Mouse (Mus musculus) hindbrain, embryonic 12.5 days (tissue): ENCODE measurements around the gene Apom. TPM values are rescaled to one million over a fixed set of nuclear protein-coding genes. Genes with fewer than 3 reads are reported as not detected.

ENCODE experiments used
- ATAC-seq: fragments of 200-750 bp; cut with Nextera tagmentation; 2 replicates; pipeline ENCODE4 v1.8.0; 2017; ENCODE audit warnings: moderate TSS enrichment; ENCODE audit not compliant: low FRiP score
- H3K27ac ChIP-seq: fragments of 300-500 bp; sonication (generic); 2 replicates; pipeline ENCODE4 v1.5.1; 2016; ENCODE audit warnings: mild to moderate bottlenecking
- H3K27me3 ChIP-seq: fragments of 300-500 bp; sonication (generic); 2 replicates; pipeline ENCODE4 v1.6.1; 2016; ENCODE audit warnings: mild to moderate bottlenecking
- H3K36me3 ChIP-seq: fragments of 300-500 bp; sonication (generic); 2 replicates; pipeline ENCODE4 v1.6.1; 2016; ENCODE audit warnings: mild to moderate bottlenecking
- H3K4me1 ChIP-seq: fragments of 300-500 bp; sonication (generic); 2 replicates; pipeline ENCODE4 v1.6.1; 2016
- H3K4me2 ChIP-seq: fragments of 300-500 bp; sonication (generic); replicated peaks from 2 replicates; pipeline ENCODE4 v1.6.1; 2016; ENCODE audit warnings: mild to moderate bottlenecking
- H3K4me3 ChIP-seq: fragments of 300-500 bp; sonication (generic); 2 replicates; pipeline ENCODE4 v1.5.1; 2016; ENCODE audit warnings: mild to moderate bottlenecking
- H3K9ac ChIP-seq: fragments of 300-500 bp; sonication (generic); 2 replicates; pipeline ENCODE4 v1.6.1; 2016; ENCODE audit warnings: mild to moderate bottlenecking, moderate library complexity
- H3K9me3 ChIP-seq: fragments of 300-500 bp; sonication (generic); replicated peaks from 2 replicates; pipeline ENCODE4 v1.6.1; 2016; ENCODE audit warnings: mild to moderate bottlenecking
- WGBS: fragments of 180-500 bp; shearing (Covaris S2); methylation state at CpG from one replicate; pipeline ENCODE4 v1.1.7; 2016; 5-methylcytosine and 5-hydroxymethylcytosine counted together
- polyA plus RNA-seq: library from polyadenylated mRNA; unstranded; fragments of >200 nt; fragmentation: Nextera tagmentation; extraction: Ambion mirVana; gene quantifications from 2 replicates; pipeline ENCODE4 v1.2.1, GENCODE M21; 2016

The Apom gene
- polyA plus RNA-seq = 0.39 TPM in 1 of 2 replicates, not detected in the other

DNA sequence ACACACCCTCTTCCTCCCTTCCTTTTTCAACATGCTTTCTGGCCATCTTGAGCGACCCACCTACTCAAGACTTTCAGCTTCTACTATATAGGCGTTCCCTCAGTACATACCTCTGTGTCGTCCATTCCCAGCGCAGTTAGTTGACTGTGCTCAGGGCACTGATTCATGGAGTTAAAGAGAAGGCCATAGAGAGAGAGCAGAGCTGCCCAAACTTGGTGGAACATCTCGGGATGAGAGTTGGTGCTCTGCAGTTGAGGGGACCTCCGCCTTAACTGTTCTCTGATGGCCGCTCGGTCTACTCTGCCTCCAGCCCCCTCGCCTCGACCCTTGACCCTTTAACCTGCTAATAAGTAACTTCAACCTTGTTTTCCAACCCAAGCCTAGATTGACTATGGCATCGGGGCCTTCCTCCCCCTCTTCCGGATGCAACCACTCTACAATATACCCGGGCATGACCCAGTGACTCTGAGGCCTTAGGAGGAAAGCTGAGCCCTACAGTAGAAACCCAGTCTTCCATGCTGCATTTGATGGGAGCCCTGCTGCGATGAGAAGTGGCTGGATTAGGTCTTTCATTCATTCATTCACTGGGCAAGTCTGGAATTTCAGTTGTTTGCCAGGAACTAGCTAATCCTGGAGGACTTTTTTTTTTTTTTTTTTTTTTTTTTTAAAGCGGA, at the start of gene Apom:
TSS of gene Apom (minus strand) at position 551 of the 674 bp plus-strand sequence.
- peaks cover 8% of the 10 kb centered on the region; the same call in 1 of the 2 replicates for H3K36me3 ChIP-seq
- no peak within 1 kb of the TSS for H3K4me3 ChIP-seq
- no peak within 1 kb of the TSS for H3K9ac ChIP-seq
- H3K27ac ChIP-seq = no peak within 1 kb of the TSS
- peaks cover 24% of the 10 kb centered on the region for H3K4me1 ChIP-seq
- no peaks in the 10 kb centered on the region for H3K9me3 ChIP-seq
- ATAC-seq = no peak
- no peak within 1 kb of the TSS for H3K4me2 ChIP-seq
- WGBS = 82% methylated on average over 15 of the region's 15 CpGs
- no peaks in the 10 kb centered on the region for H3K27me3 ChIP-seq

DNA sequence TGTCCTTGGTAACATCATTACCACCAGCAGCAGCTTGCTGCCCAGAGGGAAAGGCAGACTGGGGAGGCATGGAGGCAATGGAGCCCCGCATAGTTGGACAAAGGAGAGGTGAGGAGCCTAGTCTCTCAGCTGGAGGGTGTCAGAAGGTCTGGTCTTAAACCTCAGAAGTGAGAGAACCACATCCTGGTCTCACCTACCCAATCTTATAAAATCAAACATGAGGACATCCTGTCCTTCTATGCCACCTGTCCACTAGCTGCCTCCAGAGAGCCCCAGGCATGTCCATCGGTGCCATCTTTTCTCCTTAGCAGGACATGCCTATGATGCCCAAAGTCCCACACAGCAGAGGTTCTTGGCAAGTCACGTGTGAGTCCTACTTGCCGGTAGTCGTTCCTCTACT, 48.2 kb upstream of the Apom start:
- Histone ChIP-seq H3K27ac (no peak overlapping the region), H3K9me3 (no peaks in the 10 kb centered on the region), H3K4me2 (no peak overlapping the region), H3K27me3 (0 out of 2 replicates have a peak, but pooled peaks cover 2% of the 10 kb centered on the region), H3K4me1 (no peaks in the 10 kb centered on the region), H3K36me3 (no peaks in the 10 kb centered on the region), H3K4me3 (no peak overlapping the region), H3K9ac (no peak overlapping the region)
- 91% methylated on average over 5 of the region's 5 CpGs for WGBS
- ATAC-seq = no peak

DNA sequence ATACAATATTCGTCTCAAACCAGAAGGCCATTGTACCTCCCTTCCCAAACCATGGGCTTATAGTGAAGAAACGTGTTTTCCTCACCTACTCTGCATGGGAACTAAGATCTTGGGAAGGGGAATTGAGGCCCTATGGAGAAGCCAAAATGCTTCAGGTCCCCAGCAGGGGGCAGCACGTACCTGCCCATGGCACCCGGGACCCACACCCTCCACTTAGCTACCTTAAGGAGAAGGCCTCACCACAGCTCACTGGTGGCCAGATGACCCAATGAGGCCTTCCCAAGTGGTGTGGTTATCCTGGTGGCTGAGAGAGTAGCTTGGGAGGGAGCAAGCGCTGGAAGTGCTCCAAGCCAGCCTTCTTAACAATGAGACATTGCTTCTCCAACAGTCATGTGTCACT, 46.7 kb upstream of the Apom start:
- Histone ChIP-seq H3K4me2 (no peak overlapping the region), H3K27ac (no peak overlapping the region), H3K4me3 (no peak overlapping the region), H3K27me3 (0 out of 2 replicates have a peak, but pooled peaks cover 1% of the 10 kb centered on the region), H3K9me3 (no peaks in the 10 kb centered on the region), H3K4me1 (no peaks in the 10 kb centered on the region), H3K9ac (no peak overlapping the region), H3K36me3 (no peaks in the 10 kb centered on the region)
- 18% methylated on average over 5 of the region's 5 CpGs for WGBS
- ATAC-seq = peak; percentile 58

DNA sequence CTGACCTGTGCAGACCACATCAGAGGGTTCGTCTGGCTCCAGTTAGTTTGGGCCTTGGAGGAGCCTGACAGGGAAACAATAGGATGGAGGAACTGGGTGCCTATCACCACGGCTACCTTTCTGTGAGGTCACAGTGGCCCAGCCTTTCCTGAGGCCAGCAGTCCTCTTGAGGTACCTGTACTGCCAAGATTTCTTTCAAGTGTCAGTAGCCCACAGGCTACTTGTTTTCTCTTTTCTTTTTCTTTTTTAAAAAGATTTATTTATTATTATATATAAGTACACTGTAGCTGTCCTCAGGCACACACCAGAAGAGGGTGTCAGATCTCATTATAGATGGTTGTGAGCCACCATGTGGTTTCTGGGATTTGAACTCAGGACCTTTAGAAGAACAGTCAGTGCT, 44.1 kb upstream of the Apom start, which contains the start of gene Aif1:
TSS of gene Aif1 (minus strand) at position 101 of the 400 bp plus-strand sequence.
- Histone ChIP-seq H3K4me1 (no peaks in the 10 kb centered on the region), H3K27ac (no peak within 1 kb of the TSS), H3K27me3 (0 out of 2 replicates have a peak, but pooled peaks cover 6% of the 10 kb centered on the region), H3K4me2 (no peak within 1 kb of the TSS), H3K9ac (no peak within 1 kb of the TSS), H3K36me3 (no peaks in the 10 kb centered on the region), H3K4me3 (no peak within 1 kb of the TSS), H3K9me3 (no peaks in the 10 kb centered on the region)
- WGBS = 40% methylated on average over 2 of the region's 2 CpGs
- no peak for ATAC-seq

DNA sequence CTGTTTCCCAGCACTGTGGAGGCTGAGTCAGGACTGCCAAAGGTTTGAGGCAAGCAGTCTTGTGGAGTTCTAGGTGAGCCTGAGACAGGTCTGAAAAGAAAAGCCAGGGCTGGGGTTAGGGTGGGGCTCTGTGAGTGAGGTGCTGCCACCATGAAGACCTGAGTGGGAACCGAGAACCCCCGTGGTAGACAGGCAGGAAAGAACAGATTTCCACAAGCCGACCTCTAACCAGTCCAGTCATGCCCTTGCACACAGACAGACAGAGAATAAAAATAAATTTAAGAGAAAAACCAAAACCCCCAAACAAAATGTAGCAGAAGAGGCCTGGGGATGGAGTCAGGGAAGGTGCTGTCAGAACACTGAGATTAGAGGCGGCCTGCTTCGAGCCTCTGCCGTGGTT, 43.5 kb upstream of the Apom start:
- Histone ChIP-seq H3K4me3 (no peak overlapping the region), H3K9me3 (no peaks in the 10 kb centered on the region), H3K27ac (no peak overlapping the region), H3K27me3 (0 out of 2 replicates have a peak, but pooled peaks cover 6% of the 10 kb centered on the region), H3K9ac (no peak overlapping the region), H3K36me3 (no peaks in the 10 kb centered on the region), H3K4me2 (no peak overlapping the region), H3K4me1 (no peaks in the 10 kb centered on the region)
- WGBS = 72% methylated on average over 6 of the region's 6 CpGs
- ATAC-seq = no peak

DNA sequence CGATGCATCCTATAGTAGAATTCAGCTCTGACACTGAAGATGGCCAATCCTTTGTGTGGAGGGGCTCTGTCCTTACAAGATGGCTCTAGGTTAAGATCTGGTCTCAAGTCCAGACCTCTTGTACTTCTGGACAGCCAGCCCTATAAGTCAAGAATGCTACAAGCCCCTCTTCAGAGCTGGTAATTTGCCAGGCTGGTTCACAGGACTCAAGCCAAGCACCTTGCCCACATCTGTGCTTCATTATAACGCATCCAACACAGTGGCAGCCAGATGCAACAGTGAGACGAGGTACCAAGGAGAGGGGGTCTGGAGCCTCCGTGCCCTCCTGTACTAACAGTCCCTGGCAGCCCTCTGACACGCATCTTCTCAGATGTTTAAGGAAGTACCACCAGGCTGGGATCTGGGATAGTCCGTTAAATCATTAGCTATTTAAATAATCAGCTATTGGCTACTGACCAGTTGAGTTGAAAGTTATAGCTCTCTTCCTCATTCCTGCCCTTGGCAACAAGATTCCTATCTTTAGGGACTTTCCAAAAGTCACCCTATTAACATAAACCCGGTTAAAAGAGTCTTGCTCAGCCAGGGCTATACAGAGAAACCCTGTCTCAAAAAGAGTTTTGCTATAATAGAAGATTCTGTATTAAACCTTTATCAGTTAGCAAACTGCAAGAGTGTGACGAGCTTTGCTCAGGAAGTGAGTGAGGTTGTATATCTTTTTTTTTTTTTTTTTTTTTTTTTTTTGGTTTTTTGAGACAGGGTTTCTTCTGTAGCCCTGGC, 42.5 kb upstream of the Apom start:
- no peak overlapping the region for H3K27ac ChIP-seq
- H3K4me1 ChIP-seq = no peaks in the 10 kb centered on the region
- no peak overlapping the region for H3K4me3 ChIP-seq
- no peak overlapping the region for H3K9ac ChIP-seq
- 0 out of 2 replicates have a peak, but pooled peaks cover 6% of the 10 kb centered on the region for H3K27me3 ChIP-seq
- H3K9me3 ChIP-seq = no peaks in the 10 kb centered on the region
- H3K36me3 ChIP-seq = no peaks in the 10 kb centered on the region
- WGBS = 77% methylated on average over 8 of the region's 8 CpGs
- ATAC-seq = no peak
- no peak overlapping the region for H3K4me2 ChIP-seq

DNA sequence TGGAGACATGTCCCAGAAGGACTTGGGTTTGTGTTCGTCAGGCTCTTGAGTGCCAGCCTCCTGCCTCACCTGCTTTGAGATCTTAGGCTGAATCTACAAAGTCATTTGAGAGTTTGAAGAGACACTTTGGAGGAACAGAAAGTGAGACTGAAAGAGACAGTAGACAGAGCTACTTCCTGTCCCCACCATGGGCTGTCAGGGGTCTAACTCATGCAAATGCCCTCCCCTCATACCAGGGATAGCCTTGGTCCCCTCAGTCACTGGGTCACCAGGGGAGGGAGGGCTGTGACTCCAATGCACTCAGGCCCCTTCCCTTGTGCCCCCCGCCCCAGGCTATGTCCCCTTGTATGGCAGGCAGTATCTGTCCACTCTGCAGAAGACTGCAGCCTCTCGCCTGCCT, 41.5 kb upstream of the Apom start:
- H3K4me1 ChIP-seq = no peaks in the 10 kb centered on the region
- no peak overlapping the region for H3K4me2 ChIP-seq
- no peaks in the 10 kb centered on the region for H3K36me3 ChIP-seq
- H3K4me3 ChIP-seq = no peak overlapping the region
- H3K27ac ChIP-seq = no peak overlapping the region
- WGBS = 62% methylated on average over 3 of the region's 3 CpGs
- no peak for ATAC-seq
- 0 out of 2 replicates have a peak, but pooled peaks cover 6% of the 10 kb centered on the region for H3K27me3 ChIP-seq
- H3K9ac ChIP-seq = no peak overlapping the region
- H3K9me3 ChIP-seq = no peaks in the 10 kb centered on the region

DNA sequence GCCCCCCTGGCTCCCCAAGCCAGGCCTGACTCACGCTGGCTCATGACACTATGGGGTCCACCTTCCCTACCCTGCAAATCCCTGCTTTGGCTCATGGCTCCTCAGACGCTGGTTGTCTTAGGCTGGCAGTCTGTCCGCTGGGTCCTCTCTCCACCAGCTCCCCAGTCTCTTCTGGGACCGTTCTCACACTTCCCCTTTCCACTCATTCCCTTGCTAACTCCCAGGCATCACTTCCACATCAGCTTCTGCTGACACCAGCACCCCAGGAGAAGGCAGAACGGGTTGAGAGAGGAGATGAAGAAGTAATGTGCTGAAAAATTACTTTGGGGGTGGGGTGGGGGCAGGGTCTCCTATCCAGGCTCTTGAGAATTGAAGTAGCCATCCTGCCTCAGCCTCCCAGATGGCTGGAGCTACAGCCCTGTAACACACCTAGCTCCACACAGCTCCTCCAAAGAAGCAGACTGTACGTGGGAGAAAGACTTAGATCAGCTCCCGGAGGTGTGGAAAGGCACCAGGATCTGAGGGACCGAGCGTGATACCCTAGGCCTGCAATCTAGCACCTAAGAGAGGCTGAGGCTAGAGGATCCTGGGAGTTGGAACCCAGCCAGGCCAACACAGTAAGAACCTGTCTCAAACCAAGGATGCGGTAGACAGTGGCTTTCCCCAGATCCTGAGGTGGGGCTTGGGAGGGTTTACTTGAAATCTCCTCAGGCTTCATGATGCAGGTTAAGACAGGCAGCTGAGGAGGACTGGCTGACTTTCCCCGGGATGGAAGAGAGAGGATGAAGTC, 40.8 kb upstream of the Apom start:
- Histone ChIP-seq H3K36me3 (no peaks in the 10 kb centered on the region), H3K27me3 (0 out of 2 replicates have a peak, but pooled peaks cover 6% of the 10 kb centered on the region), H3K4me3 (no peak overlapping the region), H3K4me2 (no peak overlapping the region), H3K9ac (no peak overlapping the region), H3K4me1 (no peaks in the 10 kb centered on the region), H3K9me3 (no peaks in the 10 kb centered on the region), H3K27ac (no peak overlapping the region)
- ATAC-seq = no peak
- WGBS = 72% methylated on average over 11 of the region's 11 CpGs

DNA sequence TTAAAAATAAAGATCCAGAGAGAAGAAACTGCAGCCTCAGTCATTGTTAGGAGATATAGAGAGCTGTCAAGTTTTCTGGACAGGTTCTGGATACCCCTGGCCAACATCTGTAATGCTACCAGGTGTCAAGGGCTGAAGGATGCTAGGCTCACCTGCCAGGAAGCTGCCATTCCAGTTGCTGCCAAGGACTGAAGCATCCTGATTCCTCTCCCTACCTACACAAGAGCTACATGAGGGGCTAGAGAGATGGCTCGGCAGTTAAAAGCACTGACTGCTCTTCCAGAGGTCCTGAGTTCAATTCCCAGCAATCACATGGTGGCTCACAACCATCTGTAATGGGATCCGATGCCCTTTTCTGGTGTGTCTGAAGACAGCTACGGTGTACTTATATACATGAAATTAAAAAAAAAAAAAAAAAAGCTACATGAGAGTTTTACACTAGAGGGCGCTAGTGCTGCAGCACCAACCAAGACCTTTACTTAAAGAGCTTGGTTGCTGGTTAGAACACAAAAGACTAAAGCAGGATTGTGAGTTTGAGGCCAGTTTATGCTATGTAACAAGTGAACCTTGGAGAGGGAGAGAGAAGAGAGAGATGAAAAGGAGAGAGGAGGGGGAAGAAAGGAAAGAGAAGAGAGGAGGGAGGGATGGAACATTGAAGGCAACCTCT, 36.8 kb upstream of the Apom start:
- Histone ChIP-seq H3K36me3 (no peaks in the 10 kb centered on the region), H3K9me3 (no peaks in the 10 kb centered on the region), H3K27me3 (0 out of 2 replicates have a peak, but pooled peaks cover 6% of the 10 kb centered on the region), H3K4me1 (peaks cover 9% of the 10 kb centered on the region), H3K27ac (no peak overlapping the region), H3K4me3 (no peak overlapping the region), H3K4me2 (no peak overlapping the region), H3K9ac (no peak overlapping the region)
- 17% methylated on average over 4 of the region's 4 CpGs for WGBS
- no peak for ATAC-seq

DNA sequence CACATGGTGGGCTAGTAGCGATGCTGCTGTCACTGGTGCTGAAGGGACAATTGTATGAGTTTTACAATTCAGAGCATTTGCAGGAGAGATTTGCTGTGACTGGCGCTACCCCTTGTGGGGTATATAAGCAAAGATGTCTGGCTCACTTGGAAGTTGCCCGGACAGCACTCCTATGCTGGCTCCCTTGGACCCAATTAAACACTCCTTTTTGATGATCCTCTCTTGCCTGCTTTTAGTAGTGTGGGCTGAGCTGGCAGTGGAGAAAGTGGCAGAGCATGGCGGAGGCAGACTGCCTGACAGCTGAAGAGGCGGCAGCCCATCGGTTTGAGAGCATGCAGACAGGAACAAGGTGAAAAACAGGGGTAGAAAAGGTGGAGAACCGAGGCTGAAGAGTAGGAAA, 35.9 kb upstream of the Apom start:
- no peak overlapping the region for H3K9ac ChIP-seq
- no peaks in the 10 kb centered on the region for H3K9me3 ChIP-seq
- 0 out of 2 replicates have a peak, but pooled peaks cover 3% of the 10 kb centered on the region for H3K27me3 ChIP-seq
- no peak overlapping the region for H3K4me2 ChIP-seq
- H3K27ac ChIP-seq = no peak overlapping the region
- H3K4me1 ChIP-seq = peaks cover 17% of the 10 kb centered on the region
- H3K4me3 ChIP-seq = no peak overlapping the region
- 86% methylated on average over 7 of the region's 7 CpGs for WGBS
- no peak for ATAC-seq
- H3K36me3 ChIP-seq = no peaks in the 10 kb centered on the region

DNA sequence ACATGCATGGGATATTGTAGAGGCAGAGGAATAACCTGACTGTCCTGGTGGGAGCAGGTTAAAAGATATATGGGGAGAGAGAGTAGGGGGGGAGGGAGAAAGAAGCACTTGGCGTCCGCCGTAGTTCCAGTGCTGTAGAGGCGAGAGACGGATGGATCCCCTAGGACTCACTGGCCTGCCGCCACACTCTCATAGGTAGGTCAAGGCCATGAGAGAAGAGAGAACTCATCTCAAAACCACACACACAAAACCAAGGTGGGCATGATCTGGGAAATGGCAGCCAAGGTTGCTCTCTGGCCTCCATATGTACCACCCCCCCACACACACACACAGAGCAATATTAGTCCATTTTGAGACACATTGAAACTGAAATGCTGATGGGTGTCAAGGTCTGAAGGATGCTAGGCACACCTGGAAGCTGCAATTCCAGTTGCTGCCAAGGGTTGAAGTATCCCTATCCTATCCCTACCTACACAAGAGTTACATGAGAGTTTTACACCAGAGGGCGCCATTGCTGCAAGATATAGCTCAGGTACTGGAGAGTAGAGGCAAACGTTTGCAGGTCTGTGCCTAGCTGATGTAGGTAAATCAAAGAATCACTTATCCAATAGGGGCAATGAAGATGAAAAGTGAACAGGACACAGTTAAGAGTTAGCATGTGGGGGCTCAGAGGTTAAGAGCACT, 34.6 kb upstream of the Apom start:
- H3K4me1 ChIP-seq = peaks cover 30% of the 10 kb centered on the region
- no peaks in the 10 kb centered on the region for H3K27me3 ChIP-seq
- H3K27ac ChIP-seq = peak overlapping the region; percentile 98
- peak overlapping the region; percentile 99 for H3K4me3 ChIP-seq
- H3K9me3 ChIP-seq = no peaks in the 10 kb centered on the region
- H3K9ac ChIP-seq = peak overlapping the region; percentile 49; the same call in 1 of the 2 replicates
- 69% methylated on average over 8 of the region's 8 CpGs for WGBS
- H3K36me3 ChIP-seq = peaks cover 6% of the 10 kb centered on the region
- ATAC-seq = no peak
- peak overlapping the region; percentile 54 for H3K4me2 ChIP-seq
